Mouse (Mus musculus): ENCODE data around the gene Sult2b1.

GRCm38 (mm10) chr7:45779081-45779641 lies 5.3 kb downstream of the Sult2b1 start:
- TF ChIP-seq CTCF (IDR thresholded peaks at IDR 0.05; ENCODE audit: control insufficient read depth, insufficient read depth, low read length) (no peak), POLR2A (IDR thresholded peaks at IDR 0.05; ENCODE audit: borderline replicate concordance, control insufficient read depth, low read depth, low read length) (no peak)

Data from bone marrow, adult 2 months (tissue).